Mouse (Mus musculus) forebrain, embryonic 10.5 days (tissue): ENCODE results near the gene Pml. TPM values are rescaled to one million over a fixed set of nuclear protein-coding genes. Genes with fewer than 3 reads are reported as not detected.

Experiments used
- DNase-seq: peaks from one replicate; pipeline ENCODE4 v3.0.0-alpha.2; 2017; ENCODE audit warnings: low spot score; ENCODE audit errors: extremely low spot score
- H3K27ac ChIP-seq: fragments of 300-500 bp; sonication (generic); 2 replicates; pipeline ENCODE4 v1.5.1; 2016; ENCODE audit warnings: mild to moderate bottlenecking
- H3K27me3 ChIP-seq: fragments of 300-500 bp; sonication (generic); 2 replicates; pipeline ENCODE4 v1.6.1; 2016; ENCODE audit warnings: mild to moderate bottlenecking; ENCODE audit not compliant: poor library complexity, severe bottlenecking
- H3K36me3 ChIP-seq: fragments of 300-500 bp; sonication (generic); replicated peaks from 2 replicates; pipeline ENCODE4 v1.6.1; 2016; ENCODE audit warnings: mild to moderate bottlenecking, moderate library complexity
- H3K4me1 ChIP-seq: fragments of 300-500 bp; sonication (generic); 2 replicates; pipeline ENCODE4 v1.6.1; 2016
- H3K4me3 ChIP-seq: fragments of 300-500 bp; sonication (generic); 2 replicates; pipeline ENCODE4 v1.5.1; 2016; ENCODE audit warnings: mild to moderate bottlenecking, moderate library complexity
- H3K9me3 ChIP-seq: fragments of 300-500 bp; sonication (generic); 2 replicates; pipeline ENCODE4 v1.6.1; 2016; ENCODE audit warnings: mild to moderate bottlenecking, moderate library complexity
- WGBS: fragments of 180-500 bp; shearing (Covaris S2); methylation state at CpG from one replicate; pipeline ENCODE4 v1.1.7; 2016; 5-methylcytosine and 5-hydroxymethylcytosine counted together
- polyA plus RNA-seq: library from polyadenylated mRNA; unstranded; fragments of >200 nt; fragmentation: Nextera tagmentation; extraction: Ambion mirVana; gene quantifications from 2 replicates; pipeline ENCODE4 v1.2.1, GENCODE M21; 2016

Gene Pml
- polyA plus RNA-seq, 1 experiment from 2014 or later: 14.4 TPM

GRCm38 (mm10) chr9:58247064-58247759 is 2.4 kb downstream of the Pml start:
- peak overlapping the region; percentile 82 for H3K27ac ChIP-seq
- WGBS: 20% methylated on average over 25 of the region's 25 CpGs

GRCm38 (mm10) chr9:58246083-58246591 is 3.4 kb downstream of the Pml start:
- Histone ChIP-seq H3K4me3 (no peak overlapping the region), H3K27me3 (no peaks in the 10 kb centered on the region), H3K36me3 (peaks cover 17% of the 10 kb centered on the region), H3K9me3 (no peaks in the 10 kb centered on the region), H3K4me1 (peaks cover 57% of the 10 kb centered on the region), H3K27ac (no peak overlapping the region)
- DNase-seq: no peak
- WGBS: 79% methylated on average over 4 of the region's 4 CpGs

More at GRCm38 (mm10) chr9:58247064-58247759, 2.4 kb downstream of the Pml start:
- peak overlapping the region; percentile 43 for H3K4me3 ChIP-seq
- H3K27me3 ChIP-seq: no peaks in the 10 kb centered on the region
- DNase-seq: peak; percentile 81
- H3K4me1 ChIP-seq: peaks cover 47% of the 10 kb centered on the region
- H3K36me3 ChIP-seq: peaks cover 17% of the 10 kb centered on the region
- H3K9me3 ChIP-seq: no peaks in the 10 kb centered on the region

- no peaks in the 10 kb centered on the region for H3K9me3 ChIP-seq
- no peaks in the 10 kb centered on the region for H3K27me3 ChIP-seq
- WGBS: 94% methylated on average over 6 of the region's 6 CpGs
- DNase-seq: no peak
- H3K4me3 ChIP-seq: no peak overlapping the region
- no peak overlapping the region for H3K27ac ChIP-seq
- peaks cover 21% of the 10 kb centered on the region for H3K36me3 ChIP-seq
- H3K4me1 ChIP-seq: peaks cover 40% of the 10 kb centered on the region
Measured at GRCm38 (mm10) chr9:58243696-58244095, 5.9 kb downstream of the Pml start.

GRCm38 (mm10) chr9:58242696-58243095 is 6.9 kb downstream of the Pml start:
- no peaks in the 10 kb centered on the region for H3K27me3 ChIP-seq
- H3K27ac ChIP-seq: no peak overlapping the region
- peaks cover 30% of the 10 kb centered on the region for H3K4me1 ChIP-seq
- H3K9me3 ChIP-seq: no peaks in the 10 kb centered on the region
- 92% methylated on average over 5 of the region's 5 CpGs for WGBS
- peaks cover 21% of the 10 kb centered on the region for H3K36me3 ChIP-seq
- no peak overlapping the region for H3K4me3 ChIP-seq
- no peak for DNase-seq

- no peak for DNase-seq
- Histone ChIP-seq H3K36me3 (peaks cover 19% of the 10 kb centered on the region), H3K9me3 (no peaks in the 10 kb centered on the region), H3K4me3 (no peak overlapping the region), H3K27me3 (no peaks in the 10 kb centered on the region), H3K27ac (no peak overlapping the region; the same call in 1 of the 2 replicates), H3K4me1 (peaks cover 23% of the 10 kb centered on the region)
- 69% methylated on average over 9 of the region's 9 CpGs for WGBS
Measured at GRCm38 (mm10) chr9:58241780-58242485, 7.7 kb downstream of the Pml start.

GRCm38 (mm10) chr9:58234502-58235015 is 15.0 kb downstream of the Pml start:
- DNase-seq: no peak
- WGBS: 96% methylated on average over 28 of the region's 28 CpGs
- Histone ChIP-seq H3K36me3 (peaks cover 54% of the 10 kb centered on the region), H3K9me3 (no peaks in the 10 kb centered on the region), H3K4me1 (0 out of 2 replicates have a peak, but pooled peaks cover 4% of the 10 kb centered on the region), H3K27ac (no peak overlapping the region), H3K4me3 (no peak overlapping the region), H3K27me3 (no peaks in the 10 kb centered on the region)

GRCm38 (mm10) chr9:58232374-58232773 is 17.2 kb downstream of the Pml start:
- Histone ChIP-seq H3K4me1 (0 out of 2 replicates have a peak, but pooled peaks cover 4% of the 10 kb centered on the region), H3K9me3 (no peaks in the 10 kb centered on the region), H3K27me3 (no peaks in the 10 kb centered on the region), H3K36me3 (peaks cover 75% of the 10 kb centered on the region), H3K27ac (no peak overlapping the region), H3K4me3 (no peak overlapping the region)
- WGBS: 79% methylated on average over 5 of the region's 5 CpGs
- no peak for DNase-seq

GRCm38 (mm10) chr9:58231746-58232145 is 17.8 kb downstream of the Pml start:
- H3K9me3 ChIP-seq: no peaks in the 10 kb centered on the region
- H3K27ac ChIP-seq: no peak overlapping the region
- H3K4me3 ChIP-seq: no peak overlapping the region
- WGBS: 76% methylated on average over 6 of the region's 6 CpGs
- peaks cover 80% of the 10 kb centered on the region for H3K36me3 ChIP-seq
- H3K4me1 ChIP-seq: 0 out of 2 replicates have a peak, but pooled peaks cover 4% of the 10 kb centered on the region
- DNase-seq: no peak
- H3K27me3 ChIP-seq: no peaks in the 10 kb centered on the region

GRCm38 (mm10) chr9:58228777-58229466 is 20.7 kb downstream of the Pml start:
- Histone ChIP-seq H3K27ac (no peak overlapping the region), H3K27me3 (no peaks in the 10 kb centered on the region), H3K9me3 (no peaks in the 10 kb centered on the region), H3K36me3 (peaks cover 77% of the 10 kb centered on the region), H3K4me3 (no peak overlapping the region), H3K4me1 (0 out of 2 replicates have a peak, but pooled peaks cover 4% of the 10 kb centered on the region)
- 95% methylated on average over 9 of the region's 9 CpGs for WGBS
- DNase-seq: no peak

- Histone ChIP-seq H3K9me3 (no peaks in the 10 kb centered on the region), H3K36me3 (peaks cover 67% of the 10 kb centered on the region), H3K27me3 (no peaks in the 10 kb centered on the region), H3K4me3 (no peak overlapping the region), H3K27ac (no peak overlapping the region), H3K4me1 (no peaks in the 10 kb centered on the region)
- DNase-seq: peak; percentile 53
- 64% methylated on average over 9 of the region's 9 CpGs for WGBS
Measured at GRCm38 (mm10) chr9:58225915-58226913, 23.4 kb downstream of the Pml start.

- Histone ChIP-seq H3K4me1 (no peaks in the 10 kb centered on the region), H3K36me3 (peaks cover 63% of the 10 kb centered on the region), H3K4me3 (no peak overlapping the region), H3K27ac (no peak overlapping the region), H3K27me3 (no peaks in the 10 kb centered on the region), H3K9me3 (no peaks in the 10 kb centered on the region)
- DNase-seq: no peak
- WGBS: 97% methylated on average over 2 of the region's 2 CpGs
Measured at GRCm38 (mm10) chr9:58224356-58224755, 25.2 kb downstream of the Pml start.
